Mouse (Mus musculus): ENCODE results near the gene Cldn14. TPM values are rescaled to one million over a fixed set of nuclear protein-coding genes. Genes with fewer than 3 reads are reported as not detected.

Cldn14 gene
- polyA plus RNA-seq, 1 experiment from 2014 or later = 0.17 TPM

GRCm38 (mm10) chr16:93939961-93940360 lies 68.7 kb downstream of the Cldn14 start:
- Histone ChIP-seq H3K4me3 (no peak overlapping the region), H3K27me3 (peaks cover 35% of the 10 kb centered on the region), H3K27ac (no peak overlapping the region), H3K36me3 (no peaks in the 10 kb centered on the region), H3K4me2 (replicated peaks) (no peak overlapping the region), H3K9me3 (replicated peaks) (no peaks in the 10 kb centered on the region), H3K4me1 (peaks cover 2% of the 10 kb centered on the region; the same call in 1 of the 2 replicates), H3K9ac (no peak overlapping the region)
- 77% methylated on average over 4 of the region's 4 CpGs for WGBS
- no peak for ATAC-seq (ENCODE audit: low FRiP score)

GRCm38 (mm10) chr16:93938400-93938846 lies 70.2 kb downstream of the Cldn14 start:
- Histone ChIP-seq H3K4me3 (peak overlapping the region; percentile 16; the same call in 1 of the 2 replicates), H3K27ac (no peak overlapping the region), H3K4me2 (replicated peaks) (peak overlapping the region; percentile 41), H3K4me1 (peaks cover 2% of the 10 kb centered on the region; the same call in 1 of the 2 replicates), H3K27me3 (peaks cover 43% of the 10 kb centered on the region), H3K9ac (no peak overlapping the region), H3K9me3 (replicated peaks) (no peaks in the 10 kb centered on the region), H3K36me3 (no peaks in the 10 kb centered on the region)
- WGBS = 10% methylated on average over 16 of the region's 16 CpGs
- no peak for ATAC-seq (ENCODE audit: low FRiP score)

DNA sequence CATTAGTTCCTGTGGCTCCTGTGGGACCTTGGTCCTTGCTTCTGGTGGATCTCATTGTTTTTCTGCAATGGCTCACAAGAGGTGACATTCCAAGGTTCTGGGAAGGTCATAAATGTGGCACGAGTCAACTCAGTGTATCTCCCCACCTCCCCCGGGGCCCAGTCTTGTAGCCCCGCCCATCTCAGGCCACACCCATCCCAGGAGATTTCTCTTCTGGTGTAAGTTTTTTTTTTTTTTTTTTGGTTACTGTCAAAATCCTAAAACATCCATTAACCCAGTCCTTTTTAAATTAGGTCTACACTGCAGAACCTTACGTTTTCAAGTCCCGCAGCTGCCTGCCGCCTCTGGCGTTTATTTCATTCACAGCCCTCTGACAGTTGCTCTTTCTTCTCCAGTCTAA lies 73.6 kb downstream of the Cldn14 start:
- ATAC-seq (ENCODE audit: low FRiP score) = no peak

GRCm38 (mm10) chr16:93934588-93934987 lies 74.0 kb downstream of the Cldn14 start:
- no peak for ATAC-seq (ENCODE audit: low FRiP score)
- no peaks in the 10 kb centered on the region for H3K36me3 ChIP-seq
- H3K27ac ChIP-seq = no peak overlapping the region
- H3K9ac ChIP-seq = no peak overlapping the region
- H3K27me3 ChIP-seq = peaks cover 44% of the 10 kb centered on the region
- H3K4me3 ChIP-seq = no peak overlapping the region
- WGBS = 19% methylated on average over 13 of the region's 13 CpGs
- H3K9me3 ChIP-seq (replicated peaks) = no peaks in the 10 kb centered on the region
- peaks cover 2% of the 10 kb centered on the region; the same call in 1 of the 2 replicates for H3K4me1 ChIP-seq
- no peak overlapping the region for H3K4me2 ChIP-seq (replicated peaks)

More for the DNA sequence above, 73.6 kb downstream of the Cldn14 start:
- peaks cover 2% of the 10 kb centered on the region; the same call in 1 of the 2 replicates for H3K4me1 ChIP-seq
- no peak overlapping the region for H3K4me3 ChIP-seq
- peaks cover 44% of the 10 kb centered on the region for H3K27me3 ChIP-seq
- no peak overlapping the region for H3K9ac ChIP-seq
- H3K27ac ChIP-seq = no peak overlapping the region
- WGBS = 23% methylated on average over 7 of the region's 7 CpGs
- H3K4me2 ChIP-seq (replicated peaks) = no peak overlapping the region
- H3K36me3 ChIP-seq = no peaks in the 10 kb centered on the region
- H3K9me3 ChIP-seq (replicated peaks) = no peaks in the 10 kb centered on the region

DNA sequence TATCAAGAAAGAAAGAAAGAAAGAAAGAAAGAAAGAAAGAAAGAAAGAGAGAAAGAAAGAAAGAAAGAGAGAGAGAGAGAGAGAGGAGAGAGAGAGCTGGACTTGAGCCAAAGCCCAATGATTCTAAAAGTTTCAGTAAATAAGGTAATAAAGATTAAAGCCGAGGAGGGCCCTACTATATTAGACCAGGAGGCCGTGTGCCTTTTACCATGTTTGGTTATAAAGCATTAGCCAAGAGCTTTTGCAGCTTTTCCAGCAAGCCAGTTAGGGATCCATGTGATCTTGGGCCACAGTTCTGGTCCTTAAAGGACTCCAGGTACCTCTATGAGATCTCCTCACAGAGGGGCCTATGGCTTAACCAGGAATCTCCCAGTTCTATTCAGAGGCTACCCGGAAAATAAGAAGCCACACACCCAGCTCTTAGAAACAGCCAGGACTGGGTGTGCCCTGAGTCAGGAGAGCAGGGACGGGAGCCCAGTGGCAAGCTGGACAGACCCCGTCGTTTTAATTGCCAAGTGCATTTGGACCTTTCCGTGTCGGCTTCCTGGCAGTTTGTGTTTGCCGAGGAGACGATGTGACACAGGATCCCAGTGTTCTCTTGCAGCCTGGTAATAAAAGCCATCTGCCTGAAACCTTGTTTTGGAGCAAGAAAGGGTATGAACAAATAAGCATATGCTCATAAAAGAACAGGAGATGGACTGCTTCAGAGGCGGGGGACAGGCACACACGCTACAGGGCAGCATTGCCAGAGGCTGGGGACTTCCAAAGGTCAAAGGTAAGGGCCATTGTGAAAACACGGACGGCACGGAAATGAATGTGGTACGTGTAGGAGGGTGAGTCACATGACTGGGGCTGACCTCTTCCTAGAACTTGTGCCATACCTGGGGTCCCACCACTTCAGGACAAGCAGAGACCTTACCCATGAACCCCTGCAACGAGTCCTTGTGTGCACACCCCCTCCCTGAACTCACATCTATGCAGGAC lies 76.2 kb downstream of the Cldn14 start:
- 65% methylated on average over 17 of the region's 17 CpGs for WGBS
- H3K9ac ChIP-seq = no peak overlapping the region
- H3K4me2 ChIP-seq (replicated peaks) = no peak overlapping the region
- H3K4me1 ChIP-seq = peaks cover 2% of the 10 kb centered on the region; the same call in 1 of the 2 replicates
- H3K36me3 ChIP-seq = no peaks in the 10 kb centered on the region
- H3K27me3 ChIP-seq = peaks cover 39% of the 10 kb centered on the region
- H3K9me3 ChIP-seq (replicated peaks) = no peaks in the 10 kb centered on the region
- H3K27ac ChIP-seq = no peak overlapping the region
- H3K4me3 ChIP-seq = no peak overlapping the region
- no peak for ATAC-seq (ENCODE audit: low FRiP score)

DNA sequence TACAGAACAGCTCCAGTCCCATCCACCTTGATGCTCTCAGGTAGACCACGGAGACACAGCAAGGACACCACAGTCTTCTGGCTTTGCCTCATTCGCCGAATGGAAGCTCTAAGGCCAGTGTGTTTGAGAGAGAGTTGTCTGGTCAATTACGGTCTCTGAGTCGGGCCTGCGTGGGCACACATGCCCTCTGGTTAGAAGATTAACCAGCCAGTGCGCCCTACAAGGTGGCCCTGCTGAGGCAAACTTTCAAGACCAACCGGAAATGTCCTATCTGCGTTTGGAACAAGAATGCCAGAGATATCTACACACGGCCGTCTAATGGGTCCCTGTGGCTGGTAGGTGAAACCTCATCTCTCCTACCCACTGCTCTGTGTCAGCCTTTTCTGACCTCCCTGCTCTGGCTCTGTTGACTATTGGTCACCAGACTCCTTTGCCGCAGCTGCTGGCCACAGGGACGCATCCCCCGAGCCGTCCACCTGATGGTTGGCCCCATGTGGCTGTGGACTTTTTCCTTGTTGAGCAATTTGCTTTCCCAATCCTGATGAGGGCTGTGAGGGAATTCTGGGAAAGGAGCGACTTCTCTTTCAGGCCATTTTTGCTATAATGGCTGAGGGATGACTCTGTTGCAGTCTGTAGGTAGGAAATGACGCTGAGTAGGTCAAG lies 79.1 kb downstream of the Cldn14 start:
- H3K9me3 ChIP-seq (replicated peaks) = no peaks in the 10 kb centered on the region
- ATAC-seq (ENCODE audit: low FRiP score) = no peak

DNA sequence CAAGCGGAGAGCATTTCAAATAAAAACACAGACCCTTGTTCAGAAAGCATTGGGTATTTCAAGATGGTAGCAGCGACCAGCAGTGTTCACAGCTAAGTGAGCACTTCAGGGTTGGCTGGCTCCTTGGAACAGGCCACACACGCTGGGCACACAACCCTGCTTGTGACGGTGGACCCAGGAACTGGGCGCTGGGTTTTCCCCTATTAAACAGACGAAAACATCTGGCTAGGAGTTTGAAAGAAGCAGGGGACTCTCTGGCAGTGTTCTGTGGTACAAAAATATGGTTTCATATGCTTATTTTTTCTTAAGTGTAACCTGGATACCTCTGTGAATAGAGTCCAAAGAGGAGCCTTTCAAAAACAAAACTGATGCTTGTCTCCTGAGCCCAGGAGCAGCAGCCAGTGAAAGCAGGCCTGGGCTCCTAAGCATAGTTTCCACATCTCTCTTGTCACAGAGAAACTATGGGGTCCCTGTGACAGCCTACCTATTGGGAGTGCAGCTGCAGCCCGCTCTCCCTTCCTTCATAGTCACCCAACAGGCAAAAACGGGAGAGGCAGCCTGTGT lies 82.9 kb downstream of the Cldn14 start:
- H3K4me3 ChIP-seq = no peak overlapping the region
- WGBS = 75% methylated on average over 8 of the region's 8 CpGs
- H3K9ac ChIP-seq = no peak overlapping the region
- no peaks in the 10 kb centered on the region for H3K36me3 ChIP-seq
- no peak overlapping the region for H3K27ac ChIP-seq
- H3K4me2 ChIP-seq (replicated peaks) = no peak overlapping the region
- H3K9me3 ChIP-seq (replicated peaks) = no peaks in the 10 kb centered on the region
- no peaks in the 10 kb centered on the region for H3K27me3 ChIP-seq
- H3K4me1 ChIP-seq = no peaks in the 10 kb centered on the region
- no peak for ATAC-seq (ENCODE audit: low FRiP score)

More for the DNA sequence above, 79.1 kb downstream of the Cldn14 start:
- Histone ChIP-seq H3K4me1 (no peaks in the 10 kb centered on the region), H3K4me2 (replicated peaks) (no peak overlapping the region), H3K27me3 (peaks cover 11% of the 10 kb centered on the region), H3K27ac (no peak overlapping the region), H3K9ac (no peak overlapping the region), H3K36me3 (no peaks in the 10 kb centered on the region), H3K4me3 (no peak overlapping the region)
- 90% methylated on average over 17 of the region's 17 CpGs for WGBS

- H3K36me3 ChIP-seq = no peaks in the 10 kb centered on the region
- no peak overlapping the region for H3K4me3 ChIP-seq
- 78% methylated on average over 7 of the region's 7 CpGs for WGBS
- H3K9me3 ChIP-seq (replicated peaks) = no peaks in the 10 kb centered on the region
- no peak overlapping the region for H3K9ac ChIP-seq
- H3K27ac ChIP-seq = no peak overlapping the region
- ATAC-seq (ENCODE audit: low FRiP score) = no peak
- H3K4me2 ChIP-seq (replicated peaks) = no peak overlapping the region
- no peaks in the 10 kb centered on the region for H3K4me1 ChIP-seq
- 0 out of 2 replicates have a peak, but pooled peaks cover 2% of the 10 kb centered on the region for H3K27me3 ChIP-seq
Measured at GRCm38 (mm10) chr16:93923788-93924187, 84.8 kb downstream of the Cldn14 start.

- H3K4me1 ChIP-seq = peaks cover 4% of the 10 kb centered on the region; the same call in 1 of the 2 replicates
- no peaks in the 10 kb centered on the region for H3K9me3 ChIP-seq (replicated peaks)
- ATAC-seq (ENCODE audit: low FRiP score) = no peak
- H3K9ac ChIP-seq = no peak overlapping the region
- H3K4me3 ChIP-seq = no peak overlapping the region
- 85% methylated on average over 5 of the region's 5 CpGs for WGBS
- no peak overlapping the region for H3K4me2 ChIP-seq (replicated peaks)
- H3K27ac ChIP-seq = no peak overlapping the region
- 0 out of 2 replicates have a peak, but pooled peaks cover 2% of the 10 kb centered on the region for H3K27me3 ChIP-seq
- H3K36me3 ChIP-seq = no peaks in the 10 kb centered on the region
Measured at GRCm38 (mm10) chr16:93922835-93923389, 85.7 kb downstream of the Cldn14 start.

- Histone ChIP-seq H3K9me3 (replicated peaks) (no peaks in the 10 kb centered on the region), H3K36me3 (no peaks in the 10 kb centered on the region), H3K4me3 (no peak overlapping the region), H3K4me2 (replicated peaks) (no peak overlapping the region), H3K27ac (no peak overlapping the region), H3K27me3 (0 out of 2 replicates have a peak, but pooled peaks cover 2% of the 10 kb centered on the region), H3K4me1 (peaks cover 4% of the 10 kb centered on the region; the same call in 1 of the 2 replicates), H3K9ac (no peak overlapping the region)
- WGBS = 67% methylated on average over 4 of the region's 4 CpGs
- ATAC-seq (ENCODE audit: low FRiP score) = no peak
Measured at GRCm38 (mm10) chr16:93920673-93921072, 88.0 kb downstream of the Cldn14 start.

- no peak overlapping the region for H3K27ac ChIP-seq
- H3K36me3 ChIP-seq = no peaks in the 10 kb centered on the region
- no peaks in the 10 kb centered on the region for H3K9me3 ChIP-seq (replicated peaks)
- H3K27me3 ChIP-seq = 0 out of 2 replicates have a peak, but pooled peaks cover 2% of the 10 kb centered on the region
- H3K9ac ChIP-seq = no peak overlapping the region
- peaks cover 4% of the 10 kb centered on the region; the same call in 1 of the 2 replicates for H3K4me1 ChIP-seq
- no peak overlapping the region for H3K4me2 ChIP-seq (replicated peaks)
- no peak overlapping the region for H3K4me3 ChIP-seq
- 0 out of 2 replicates have a peak, but pooled peaks have one; percentile 38 for ATAC-seq (ENCODE audit: low FRiP score)
- WGBS = 68% methylated on average over 20 of the region's 20 CpGs
Measured at GRCm38 (mm10) chr16:93919189-93919588, 89.4 kb downstream of the Cldn14 start.
